Mouse (Mus musculus) CH12.LX (cell line): ENCODE results near the gene Wfikkn1. TPM values are rescaled to one million over a fixed set of nuclear protein-coding genes. Genes with fewer than 3 reads are reported as not detected.
A peak's percentile ranks its signal among the peaks of the same experiment; 100 is the strongest.

Experiments
- DNase-seq: peaks from one replicate; pipeline ENCODE4 v3.0.0-alpha.2; 2013; ENCODE audit errors: extremely low read depth
- H3K27ac ChIP-seq: 2 replicates; pipeline ENCODE4 v1.5.1; 2012; ENCODE audit warnings: low read depth, mild to moderate bottlenecking, control low read depth, moderate library complexity; ENCODE audit not compliant: insufficient read depth
- H3K27me3 ChIP-seq: replicated peaks from 2 replicates; pipeline ENCODE3; 2012; ENCODE audit warnings: inconsistent platforms
- H3K36me3 ChIP-seq, 2 experiments: replicated peaks in 1 of 2; 2 replicates each; pipeline versions ENCODE3 to v1.6.1; 2012; ENCODE audit warnings: inconsistent platforms in 1 of 2, low read length in 1 of 2, mild to moderate bottlenecking in 1 of 2, mixed read lengths in 1 of 2, moderate library complexity in 1 of 2; ENCODE audit not compliant: control insufficient read depth in 1 of 2, insufficient read depth in 1 of 2
- H3K4me1 ChIP-seq, 2 experiments: 2 replicates each; pipeline ENCODE4 v1.6.1; 2012; ENCODE audit warnings: inconsistent platforms in 1 of 2, moderate library complexity in 1 of 2; ENCODE audit not compliant: insufficient read depth in 2 of 2, control insufficient read depth in 1 of 2
- H3K4me2 ChIP-seq: 2 replicates; pipeline ENCODE4 v1.6.1; 2012; ENCODE audit warnings: low read depth, mild to moderate bottlenecking, control low read depth; ENCODE audit not compliant: poor library complexity, insufficient read depth, severe bottlenecking
- H3K4me3 ChIP-seq, 3 experiments: fragments of 150-350 bp in 1 of 3; sonication (generic) in 1 of 3; replicated peaks in 1 of 3; 2 replicates each; pipeline versions ENCODE3 to v1.5.1; 2011 to 2012; ENCODE audit warnings: low read depth in 2 of 3, low read length in 2 of 3, mild to moderate bottlenecking in 2 of 3, moderate library complexity in 2 of 3, control low read depth in 1 of 3, improper control_type of control experiment in 1 of 3, inconsistent platforms in 1 of 3, mixed read lengths in 1 of 3; ENCODE audit not compliant: poor library complexity in 1 of 3
- H3K79me2 ChIP-seq: replicated peaks from 2 replicates; pipeline ENCODE4 v1.6.1; 2012; ENCODE audit warnings: mild to moderate bottlenecking, moderate library complexity; ENCODE audit not compliant: control insufficient read depth, poor library complexity, insufficient read depth, severe bottlenecking; ENCODE audit errors: extremely low read depth
- H3K9ac ChIP-seq: 2 replicates; pipeline ENCODE4 v1.6.1; 2012; ENCODE audit warnings: low read depth, mild to moderate bottlenecking, control low read depth, moderate library complexity; ENCODE audit not compliant: insufficient read depth
- H3K9me3 ChIP-seq: replicated peaks from 2 replicates; pipeline ENCODE3; 2012; ENCODE audit warnings: low read length, inconsistent platforms, mixed read lengths
- CTCF ChIP-seq, 2 experiments: IDR thresholded peaks in 1 of 2; conservative IDR thresholded peaks in 1 of 2; 2 replicates each; pipeline ENCODE4 v1.5.1; 2011 to 2012; ENCODE audit warnings: low read depth in 2 of 2, low read length in 2 of 2, improper control_type of control experiment in 1 of 2, inconsistent platforms in 1 of 2, mild to moderate bottlenecking in 1 of 2, moderate library complexity in 1 of 2
- E2F4 ChIP-seq: IDR thresholded peaks from 2 replicates; pipeline ENCODE4 v1.6.1; 2011; ENCODE audit warnings: low read depth, low read length, improper control_type of control experiment; ENCODE audit not compliant: insufficient replicate concordance
- EP300 ChIP-seq: IDR thresholded peaks from 2 replicates; pipeline ENCODE4 v1.6.1; 2011; ENCODE audit warnings: low read length, improper control_type of control experiment
- ETS1 ChIP-seq: conservative IDR thresholded peaks from 2 replicates; pipeline ENCODE4 v1.6.1; 2012; ENCODE audit warnings: low read depth, mild to moderate bottlenecking, inconsistent platforms, low read length, improper control_type of control experiment, moderate library complexity
- JUN ChIP-seq: IDR thresholded peaks from 2 replicates; pipeline ENCODE4 v1.6.1; 2011; ENCODE audit warnings: low read depth, mild to moderate bottlenecking, low read length, improper control_type of control experiment, moderate library complexity; ENCODE audit not compliant: insufficient read depth
- KAT2A ChIP-seq: IDR thresholded peaks from 2 replicates; pipeline ENCODE4 v1.6.1; 2012; ENCODE audit warnings: low read length, improper control_type of control experiment, inconsistent platforms; ENCODE audit not compliant: insufficient replicate concordance
- MAFK ChIP-seq: IDR thresholded peaks from 2 replicates; pipeline ENCODE4 v1.6.1; 2011; ENCODE audit warnings: low read length, improper control_type of control experiment; ENCODE audit not compliant: insufficient replicate concordance
- MAX ChIP-seq: IDR thresholded peaks from 2 replicates; pipeline ENCODE4 v1.6.1; 2011; ENCODE audit warnings: low read length, improper control_type of control experiment
- MAZ ChIP-seq: IDR thresholded peaks from 2 replicates; pipeline ENCODE4 v1.6.1; 2012; ENCODE audit warnings: low read depth, mild to moderate bottlenecking, inconsistent platforms, low read length, improper control_type of control experiment, moderate library complexity
- MEF2A ChIP-seq: IDR thresholded peaks from 2 replicates; pipeline ENCODE4 v1.6.1; 2014; ENCODE audit warnings: low read depth, mild to moderate bottlenecking, inconsistent platforms, low read length, improper control_type of control experiment, borderline replicate concordance
- NRF1 ChIP-seq: IDR thresholded peaks from 2 replicates; pipeline ENCODE4 v1.6.1; 2014; ENCODE audit warnings: low read depth, mild to moderate bottlenecking, inconsistent platforms, low read length, improper control_type of control experiment, moderate library complexity
- POLR2A ChIP-seq: IDR thresholded peaks from 2 replicates; pipeline ENCODE4 v1.6.1; 2011; ENCODE audit warnings: low read depth, mild to moderate bottlenecking, improper control_type of control experiment, low read length
- POLR2AphosphoS2 ChIP-seq: IDR thresholded peaks from 2 replicates; pipeline ENCODE4 v1.6.1; 2011; ENCODE audit warnings: low read depth, low read length, improper control_type of control experiment
- UBTF ChIP-seq: IDR thresholded peaks from 2 replicates; pipeline ENCODE4 v1.6.1; 2012; ENCODE audit warnings: low read depth, mild to moderate bottlenecking, inconsistent platforms, low read length, improper control_type of control experiment, moderate library complexity
- ZKSCAN1 ChIP-seq: IDR thresholded peaks from 2 replicates; pipeline ENCODE4 v1.6.1; 2012; ENCODE audit warnings: low read depth, inconsistent platforms, low read length, improper control_type of control experiment, borderline replicate concordance
- ZNF384 ChIP-seq: IDR thresholded peaks from 2 replicates; pipeline ENCODE4 v1.6.1; 2012; ENCODE audit warnings: low read depth, low read length, improper control_type of control experiment, inconsistent platforms
- dilution Hi-C: fragments of 300-500 bp; cut with MboI; formaldehyde crosslinking; loops from 2 replicates; pipeline ENCODE4 v1.14.3; 2020; ENCODE audit warnings: low sequenced_read_pairs; ENCODE audit not compliant: extremely low pct_unique_long_range_greater_than_20kb, extremely low pct_ligation_motif_present
- in situ Hi-C: fragments of 300-500 bp; cut with MboI; formaldehyde crosslinking; loops from 3 replicates; pipeline ENCODE4 v1.14.3; 2019; ENCODE audit warnings: low sequenced_read_pairs, low pct_ligation_motif_present, low pct_unique_long_range_greater_than_20kb, mixed read lengths
- polyA plus RNA-seq: library from polyadenylated mRNA; unstranded; fragments of >175 nt; gene quantifications from 2 replicates; pipeline ENCODE4 v1.2.1, GENCODE M21; 2012; ENCODE audit warnings: low read depth; ENCODE audit not compliant: insufficient read length
- total RNA-seq, 2 experiments: library from RNA; depleted of rRNA; stranded (reverse); fragments of 300-350 nt in 1 of 2; fragments of >200 nt in 1 of 2; gene quantifications; 2 replicates each; pipeline ENCODE4 v1.2.3; 2012 to 2014

The Wfikkn1 gene
- total and polyA plus RNA-seq, 3 experiments: 0.34 to 0.69 TPM; not detected in 1

- H3K36me3 ChIP-seq: peaks cover 56 to 77% of the 10 kb centered on the region in 2 experiments
- no peak for DNase-seq
- in situ Hi-C loops: no loop called here
- no peak overlapping the region for H3K4me3 ChIP-seq
- dilution Hi-C loops: no loop called here
- no peaks in the 10 kb centered on the region for H3K27me3 ChIP-seq
- TF ChIP-seq MAX (no peak), POLR2AphosphoS2 (no peak), UBTF (no peak), MAZ (no peak), JUN (no peak), MAFK (no peak), MEF2A (no peak), ZNF384 (no peak), ZKSCAN1 (no peak), NRF1 (no peak), E2F4 (no peak), ETS1 (no peak), CTCF (conservative IDR thresholded peaks at IDR 0.05 in 1 of 2, IDR thresholded peaks at IDR 0.05 in 1 of 2; ENCODE audit: low read depth in 2 of 2, low read length in 2 of 2) (no peak), KAT2A (no peak), POLR2A (no peak)
- H3K79me2 ChIP-seq: peaks cover 14% of the 10 kb centered on the region
- H3K4me1 ChIP-seq: peaks cover 27 to 61% of the 10 kb centered on the region in 2 experiments
- no peak overlapping the region for H3K9ac ChIP-seq
- no peak overlapping the region for H3K27ac ChIP-seq
- H3K9me3 ChIP-seq: no peaks in the 10 kb centered on the region
- no peak overlapping the region for H3K4me2 ChIP-seq
Observed at GRCm38 (mm10) chr17:25830200-25830753, 50.4 kb downstream of the Wfikkn1 start.

DNA sequence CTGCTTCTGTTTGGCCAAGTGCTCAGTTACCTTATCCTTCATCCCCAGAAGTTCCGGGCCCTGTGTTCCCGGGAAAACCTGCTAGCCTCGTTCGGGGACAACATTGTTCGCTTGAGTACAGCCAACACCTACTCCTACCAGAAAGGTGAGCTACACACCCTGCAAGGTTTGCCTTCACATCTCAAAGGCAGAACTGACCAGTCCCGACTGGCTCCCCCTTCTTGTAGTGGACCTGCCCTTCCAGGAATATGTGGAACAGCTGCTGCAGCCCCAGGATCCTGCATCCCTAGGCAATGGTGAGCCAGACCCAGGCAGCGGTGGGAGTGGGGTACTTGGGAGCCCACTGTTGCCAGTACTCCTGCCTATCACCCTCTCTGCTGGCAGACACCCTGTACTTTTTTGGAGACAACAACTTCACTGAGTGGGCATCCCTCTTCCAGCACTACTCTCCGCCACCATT, 51.1 kb downstream of the Wfikkn1 start:
- in situ Hi-C loops (no loop called here), dilution Hi-C loops (no loop called here)
- no peaks in the 10 kb centered on the region for H3K27me3 ChIP-seq
- peak overlapping the region; percentile 43 to 64 (median 49) for H3K4me3 ChIP-seq
- H3K79me2 ChIP-seq: peaks cover 14% of the 10 kb centered on the region
- no peaks in the 10 kb centered on the region for H3K9me3 ChIP-seq
- H3K4me1 ChIP-seq: peaks cover 24 to 61% of the 10 kb centered on the region in 2 experiments
- no peak overlapping the region for H3K9ac ChIP-seq
- peak overlapping the region; percentile 30 for H3K4me2 ChIP-seq
- H3K27ac ChIP-seq: no peak overlapping the region
- no peak for DNase-seq
- no peak for TF ChIP-seq JUN
- 0 out of 2 replicates have a peak, but pooled peaks have one; percentile 4 for TF ChIP-seq POLR2AphosphoS2
- no peak for TF ChIP-seq EP300
- peaks cover 49 to 73% of the 10 kb centered on the region in 2 experiments for H3K36me3 ChIP-seq
